ENCODE assay signal across 10 mouse cellular contexts in genomic region chr12:27139683-27140334, GRCm38 (mm10).
DNase-seq lines count a peak whose midpoint lies in the region; ATAC-seq lines count a peak whose summit lies in the region.
"Had no signal": no experiment of that assay in that cellular context is flagged by ENCODE, and none has a peak within 500 bp of the region (broad histone marks: within the 10 kb centered on the region; RNA-seq: fewer than 3 reads in every experiment).

No protein-coding gene starts in this region.

- no peak overlapping the region for H3K9ac ChIP-seq in heart, embryonic 12.5 days
- peak overlapping the region; percentile 36 for H3K9ac ChIP-seq in midbrain, embryonic 14.5 days (replicated peaks; ENCODE audit: low read length)
- H3K9ac ChIP-seq: limb, embryonic 15.5 days had no signal

- DNase-seq in heart, adult 11 months, result no peak
- DNase-seq in ZHBTc4 (ENCODE audit: low read depth, low spot score), result peak; percentile 51
- DNase-seq in hindbrain, embryonic 10.5 days (ENCODE audit: low spot score), result peak; percentile 83
- DNase-seq in midbrain, embryonic 14.5 days, result peak; percentile 69
- no peak for DNase-seq in spleen, postnatal 4 days (ENCODE audit: low spot score in 2 of 2)
- DNase-seq in frontal cortex, postnatal 10 days (ENCODE audit: low spot score in 2 of 2), result no peak
- DNase-seq: cerebellum, adult 8-10 months had no signal

- no peak overlapping the region for H3K27ac ChIP-seq in heart, embryonic 12.5 days (ENCODE audit: poor library complexity, severe bottlenecking)
- H3K27ac ChIP-seq in hindbrain, embryonic 10.5 days, result peak overlapping the region; percentile 96
- peak overlapping the region; percentile 93 for H3K27ac ChIP-seq in midbrain, embryonic 14.5 days (replicated peaks; ENCODE audit: low read depth, low read length)

- no peaks in the 10 kb centered on the region for H3K9me3 ChIP-seq in heart, embryonic 12.5 days (replicated peaks)
- H3K9me3 ChIP-seq in hindbrain, embryonic 10.5 days, result no peaks in the 10 kb centered on the region
- no peaks in the 10 kb centered on the region for H3K9me3 ChIP-seq in midbrain, embryonic 14.5 days (ENCODE audit: control insufficient read depth, low read length)
- H3K9me3 ChIP-seq: limb, embryonic 15.5 days had no signal

- H3K4me3 ChIP-seq in heart, embryonic 12.5 days, result no peak overlapping the region
- H3K4me3 ChIP-seq in hindbrain, embryonic 10.5 days, result peak overlapping the region; percentile 37
- H3K4me3 ChIP-seq in midbrain, embryonic 14.5 days (replicated peaks; ENCODE audit: low read depth, low read length), result 0 out of 2 replicates have a peak overlapping the region, but pooled peaks have one; percentile 5
- H3K4me3 ChIP-seq: limb, embryonic 15.5 days had no signal

- H3K36me3 ChIP-seq in heart, embryonic 12.5 days, result no peaks in the 10 kb centered on the region
- no peaks in the 10 kb centered on the region for H3K36me3 ChIP-seq in hindbrain, embryonic 10.5 days
- H3K36me3 ChIP-seq in midbrain, embryonic 14.5 days (ENCODE audit: control insufficient read depth, insufficient read depth, low read length), result no peaks in the 10 kb centered on the region
- H3K36me3 ChIP-seq: limb, embryonic 15.5 days had no signal

- H3K4me2 ChIP-seq in heart, embryonic 12.5 days, result no peak overlapping the region
- H3K4me2 ChIP-seq in midbrain, embryonic 14.5 days (ENCODE audit: low read length), result peak overlapping the region; percentile 36
- H3K4me2 ChIP-seq: limb, embryonic 15.5 days had no signal

- no peaks in the 10 kb centered on the region for H3K27me3 ChIP-seq in heart, embryonic 12.5 days (replicated peaks)
- no peaks in the 10 kb centered on the region for H3K27me3 ChIP-seq in hindbrain, embryonic 10.5 days (ENCODE audit: insufficient read depth, poor library complexity, severe bottlenecking)
- H3K27me3 ChIP-seq in midbrain, embryonic 14.5 days (ENCODE audit: control insufficient read depth, insufficient read depth, low read length), result no peaks in the 10 kb centered on the region
- H3K27me3 ChIP-seq: limb, embryonic 15.5 days had no signal

- ATAC-seq in heart, embryonic 12.5 days (ENCODE audit: insufficient number of reproducible peaks, low FRiP score), result peak; percentile 45; the same call in 1 of the 2 replicates
- peak; percentile 77 for ATAC-seq in midbrain, embryonic 14.5 days (ENCODE audit: low FRiP score, low TSS enrichment)
- ATAC-seq in activated CD4-positive, CD25-positive, alpha-beta regulatory T cell, adult 4 months, result no peak

- H3K4me1 ChIP-seq in heart, embryonic 12.5 days (replicated peaks), result peaks cover 11% of the 10 kb centered on the region
- peaks cover 79% of the 10 kb centered on the region for H3K4me1 ChIP-seq in hindbrain, embryonic 10.5 days (replicated peaks)
- H3K4me1 ChIP-seq in midbrain, embryonic 14.5 days (ENCODE audit: control insufficient read depth, insufficient read depth, low read length), result peaks cover 32% of the 10 kb centered on the region

- WGBS in heart, embryonic 12.5 days, result 51% methylated on average over 12 of the region's 13 CpGs
- 17% methylated on average over 12 of the region's 13 CpGs for WGBS in hindbrain, embryonic 10.5 days
- WGBS in midbrain, embryonic 14.5 days, result 5% methylated on average over 13 of the region's 13 CpGs

Comparison
In these comparisons a context has a peak if more than half of its experiments do, and no peak if none do; other contexts are left out.
1. DNase-seq: peak in ZHBTc4 (single experiment), hindbrain, embryonic 10.5 days (single experiment) and midbrain, embryonic 14.5 days (single experiment); none in heart, adult 11 months (single experiment), spleen, postnatal 4 days (0 of 2) and frontal cortex, postnatal 10 days (0 of 2).